Mouse (Mus musculus) small intestine, adult 2 months (tissue): Measurements from ENCODE around the gene Olfr128.

Experiments used
- CTCF ChIP-seq: fragments of 200-500 bp; IDR thresholded peaks from 2 replicates; pipeline ENCODE4 v1.5.1; 2012; ENCODE audit warnings: low read depth, mild to moderate bottlenecking, control low read depth, inconsistent platforms, low read length, moderate library complexity, mixed read lengths; ENCODE audit not compliant: insufficient replicate concordance, insufficient read length; ENCODE audit errors: extremely low read depth
- POLR2A ChIP-seq: fragments of 200-500 bp; IDR thresholded peaks from 2 replicates; pipeline ENCODE4 v1.6.1; 2012; ENCODE audit warnings: low read depth, mild to moderate bottlenecking, control low read depth, inconsistent platforms, low read length, moderate library complexity

- TF ChIP-seq CTCF (no peak), POLR2A (no peak)
These were observed 20.2 kb upstream of the Olfr128 start, which contains the start of gene Olfr127 for GRCm38 (mm10) chr17:37900137-37900536.
